Mouse (Mus musculus) small intestine, adult 2 months (tissue): ENCODE measurements at regions not wholly inside any gene's neighbourhood (a gene's known extent, or its start where the extent isn't known, plus 50 kb on each side); places are given as distances from the start of the nearest gene placed in this dataset.

Experiments
- H3K27ac ChIP-seq: fragments of 200-500 bp; 2 replicates; pipeline ENCODE4 v1.5.1; 2012; ENCODE audit warnings: low read depth, low read length, control low read depth, inconsistent platforms; ENCODE audit not compliant: insufficient read depth
- H3K27me3 ChIP-seq: fragments of 200-500 bp; 2 replicates; pipeline ENCODE4 v1.6.1; 2012; ENCODE audit warnings: mild to moderate bottlenecking, moderate library complexity, low read length, inconsistent platforms; ENCODE audit not compliant: control insufficient read depth, insufficient read depth
- H3K36me3 ChIP-seq: fragments of 200-500 bp; 2 replicates; pipeline ENCODE4 v1.6.1; 2012; ENCODE audit warnings: mild to moderate bottlenecking, low read length, control low read depth, inconsistent platforms; ENCODE audit not compliant: control insufficient read depth, insufficient read depth
- H3K4me1 ChIP-seq: fragments of 200-500 bp; 2 replicates; pipeline ENCODE4 v1.6.1; 2012; ENCODE audit warnings: low read length, inconsistent platforms, mixed read lengths; ENCODE audit not compliant: control insufficient read depth, insufficient read depth, insufficient read length
- H3K4me3 ChIP-seq: fragments of 200-500 bp; 2 replicates; pipeline ENCODE4 v1.5.1; 2012; ENCODE audit warnings: low read depth, mild to moderate bottlenecking, control low read depth, inconsistent platforms, low read length, moderate library complexity
- CTCF ChIP-seq: fragments of 200-500 bp; IDR thresholded peaks from 2 replicates; pipeline ENCODE4 v1.5.1; 2012; ENCODE audit warnings: low read depth, mild to moderate bottlenecking, control low read depth, inconsistent platforms, low read length, moderate library complexity, mixed read lengths; ENCODE audit not compliant: insufficient replicate concordance, insufficient read length; ENCODE audit errors: extremely low read depth
- POLR2A ChIP-seq: fragments of 200-500 bp; IDR thresholded peaks from 2 replicates; pipeline ENCODE4 v1.6.1; 2012; ENCODE audit warnings: low read depth, mild to moderate bottlenecking, control low read depth, inconsistent platforms, low read length, moderate library complexity
- WGBS: fragments of 180-500 bp; shearing (Covaris S2); methylation state at CpG from one replicate; pipeline ENCODE4 v1.1.7; 2018; 5-methylcytosine and 5-hydroxymethylcytosine counted together

DNA sequence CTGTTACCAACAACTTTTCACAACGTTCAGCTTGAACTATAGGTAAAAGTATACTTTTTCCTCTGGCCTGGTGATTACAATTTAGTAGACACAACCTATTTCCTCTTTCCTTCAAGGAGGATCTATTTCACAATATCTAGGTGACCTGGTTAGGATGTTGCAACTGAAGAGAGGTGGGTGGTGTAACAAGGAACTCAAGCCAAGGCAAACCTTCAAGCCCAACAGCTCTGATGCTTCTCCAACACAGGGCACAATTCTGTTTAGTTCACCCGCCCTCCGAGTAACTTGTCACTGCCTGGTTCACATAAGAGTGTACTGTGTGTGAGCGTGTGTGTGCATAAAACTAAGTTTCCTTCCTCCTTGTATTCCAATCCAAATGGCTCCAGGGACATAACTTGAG, 161.2 kb upstream of the Far2 start:
- TF ChIP-seq CTCF (no peak), POLR2A (no peak)
- no peak overlapping the region for H3K27ac ChIP-seq
- H3K4me1 ChIP-seq: no peaks in the 10 kb centered on the region
- H3K27me3 ChIP-seq: no peaks in the 10 kb centered on the region
- H3K4me3 ChIP-seq: no peak overlapping the region
- WGBS: 85% methylated on average over 4 of the region's 4 CpGs
- no peaks in the 10 kb centered on the region for H3K36me3 ChIP-seq

DNA sequence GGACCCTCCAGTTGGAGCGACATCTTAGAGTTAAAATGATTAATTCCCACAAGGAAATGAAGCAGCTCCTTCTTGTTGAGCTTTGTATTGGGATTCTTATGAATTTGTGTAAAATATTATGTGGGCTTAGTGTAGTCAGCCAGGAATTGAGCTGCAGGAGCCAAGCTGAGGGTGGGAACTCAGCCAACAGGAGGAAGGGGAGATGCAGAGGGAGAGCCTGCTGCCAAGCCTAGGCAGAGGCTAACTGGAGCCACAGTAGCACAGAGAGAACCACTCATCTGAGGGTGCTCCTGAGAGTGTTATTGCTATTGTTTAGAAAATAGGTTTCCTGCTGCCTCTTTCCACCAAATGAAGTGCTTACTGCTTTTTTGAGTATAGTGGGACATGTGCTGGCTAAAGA, 127.4 kb upstream of the Far2 start:
- no peaks in the 10 kb centered on the region for H3K36me3 ChIP-seq
- no peak overlapping the region for H3K27ac ChIP-seq
- TF ChIP-seq CTCF (no peak), POLR2A (no peak)
- no peaks in the 10 kb centered on the region for H3K4me1 ChIP-seq
- 62% methylated on average over 1 of the region's 1 CpGs for WGBS
- H3K4me3 ChIP-seq: no peak overlapping the region
- no peaks in the 10 kb centered on the region; the same call in 1 of the 2 replicates for H3K27me3 ChIP-seq

- Histone ChIP-seq H3K36me3 (no peaks in the 10 kb centered on the region), H3K4me1 (no peaks in the 10 kb centered on the region), H3K4me3 (no peak overlapping the region), H3K27ac (no peak overlapping the region), H3K27me3 (no peaks in the 10 kb centered on the region; the same call in 1 of the 2 replicates)
- no peak for TF ChIP-seq CTCF
- TF ChIP-seq POLR2A: no peak
- WGBS: 76% methylated on average over 5 of the region's 5 CpGs
Observed at GRCm38 (mm10) chr6:147921091-147921490, 126.0 kb upstream of the Far2 start.

GRCm38 (mm10) chr6:147922506-147922905, 124.6 kb upstream of the Far2 start:
- no peaks in the 10 kb centered on the region for H3K36me3 ChIP-seq
- 71% methylated on average over 5 of the region's 5 CpGs for WGBS

GRCm38 (mm10) chr6:147923246-147923645, 123.8 kb upstream of the Far2 start:
- Histone ChIP-seq H3K27me3 (no peaks in the 10 kb centered on the region), H3K27ac (no peak overlapping the region), H3K36me3 (no peaks in the 10 kb centered on the region), H3K4me3 (no peak overlapping the region), H3K4me1 (no peaks in the 10 kb centered on the region)
- TF ChIP-seq POLR2A (no peak), CTCF (no peak)
- WGBS: 90% methylated on average over 8 of the region's 8 CpGs

More at GRCm38 (mm10) chr6:147922506-147922905, 124.6 kb upstream of the Far2 start:
- H3K27ac ChIP-seq: no peak overlapping the region
- TF ChIP-seq CTCF (no peak), POLR2A (no peak)
- no peaks in the 10 kb centered on the region for H3K4me1 ChIP-seq
- H3K4me3 ChIP-seq: no peak overlapping the region
- H3K27me3 ChIP-seq: no peaks in the 10 kb centered on the region; the same call in 1 of the 2 replicates

- Histone ChIP-seq H3K36me3 (no peaks in the 10 kb centered on the region), H3K27me3 (no peaks in the 10 kb centered on the region), H3K27ac (no peak overlapping the region), H3K4me3 (no peak overlapping the region), H3K4me1 (no peaks in the 10 kb centered on the region)
- no peak for TF ChIP-seq CTCF
- TF ChIP-seq POLR2A: no peak
Observed at GRCm38 (mm10) chr6:147928951-147929350, 118.1 kb upstream of the Far2 start.

DNA sequence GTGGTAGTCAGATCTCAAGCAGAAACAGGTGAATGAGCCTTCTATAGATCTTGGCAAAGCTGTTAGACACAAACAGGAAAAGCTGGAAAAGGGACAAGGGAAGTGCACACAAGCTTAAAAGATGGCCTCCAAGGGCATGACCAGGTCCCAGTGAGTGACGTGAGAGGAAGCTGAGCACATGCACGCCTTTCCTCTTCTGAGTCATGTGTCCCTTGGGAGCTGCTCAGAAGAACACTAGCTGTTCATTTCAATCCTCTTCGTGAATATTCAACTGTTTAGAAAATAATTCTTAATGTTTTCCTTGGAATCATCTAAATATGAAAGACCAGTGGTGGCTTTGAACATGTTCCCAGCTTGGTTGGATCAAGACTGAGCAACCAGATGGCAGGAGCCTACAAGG, 103.0 kb upstream of the Far2 start:
- TF ChIP-seq POLR2A (no peak), CTCF (no peak)
- H3K4me3 ChIP-seq: no peak overlapping the region
- no peaks in the 10 kb centered on the region for H3K4me1 ChIP-seq
- H3K36me3 ChIP-seq: no peaks in the 10 kb centered on the region
- 76% methylated on average over 3 of the region's 3 CpGs for WGBS
- H3K27me3 ChIP-seq: no peaks in the 10 kb centered on the region
- H3K27ac ChIP-seq: no peak overlapping the region
